Mouse (Mus musculus): ENCODE data around the gene Ccdc171. TPM values are rescaled to one million over a fixed set of nuclear protein-coding genes. Genes with fewer than 3 reads are reported as not detected.
"Not testable (repeated sequence)": the region's sequence is repeated elsewhere in the genome, so short reads cannot be mapped to it uniquely, and the experiment has no call there.

The Ccdc171 gene
- total RNA-seq, 2 experiments from 2014 or later, result 22.4 to 27.3 TPM

- ATAC-seq (replicated peaks; ENCODE audit: low FRiP score, low TSS enrichment, poor library complexity, severe bottlenecking), result peak; percentile 67
Observed at GRCm38 (mm10) chr4:83623021-83623711, 97.8 kb downstream of the Ccdc171 start.

GRCm38 (mm10) chr4:83623732-83624131 is 98.4 kb downstream of the Ccdc171 start:
- ATAC-seq (replicated peaks; ENCODE audit: low FRiP score, low TSS enrichment, poor library complexity, severe bottlenecking), result 0 out of 2 replicates have a peak, but pooled peaks have one; percentile 3

GRCm38 (mm10) chr4:83651453-83651852 is 126.1 kb downstream of the Ccdc171 start:
- ATAC-seq (replicated peaks; ENCODE audit: low FRiP score, low TSS enrichment, poor library complexity, severe bottlenecking), result no peak

GRCm38 (mm10) chr4:83655396-83655795 is 130.1 kb downstream of the Ccdc171 start:
- ATAC-seq (replicated peaks; ENCODE audit: low FRiP score, low TSS enrichment, poor library complexity, severe bottlenecking), result no peak

GRCm38 (mm10) chr4:83656571-83656970 is 131.2 kb downstream of the Ccdc171 start:
- no peak for ATAC-seq (replicated peaks; ENCODE audit: low FRiP score, low TSS enrichment, poor library complexity, severe bottlenecking)

- ATAC-seq (replicated peaks; ENCODE audit: low FRiP score, low TSS enrichment, poor library complexity, severe bottlenecking), result no peak
Observed at GRCm38 (mm10) chr4:83657021-83657420, 131.7 kb downstream of the Ccdc171 start.

- ATAC-seq (replicated peaks; ENCODE audit: low FRiP score, low TSS enrichment, poor library complexity, severe bottlenecking), result no peak
Observed at GRCm38 (mm10) chr4:83658415-83658814, 133.1 kb downstream of the Ccdc171 start.

GRCm38 (mm10) chr4:83659411-83659810 is 134.1 kb downstream of the Ccdc171 start:
- no peak for ATAC-seq (replicated peaks; ENCODE audit: low FRiP score, low TSS enrichment, poor library complexity, severe bottlenecking)

GRCm38 (mm10) chr4:83661519-83662271 is 136.3 kb downstream of the Ccdc171 start:
- ATAC-seq (replicated peaks; ENCODE audit: low FRiP score, low TSS enrichment, poor library complexity, severe bottlenecking), result no peak

GRCm38 (mm10) chr4:83662301-83662700 is 137.0 kb downstream of the Ccdc171 start:
- ATAC-seq (replicated peaks; ENCODE audit: low FRiP score, low TSS enrichment, poor library complexity, severe bottlenecking), result no peak

GRCm38 (mm10) chr4:83669552-83669951 is 144.2 kb downstream of the Ccdc171 start:
- ATAC-seq (replicated peaks; ENCODE audit: low FRiP score, low TSS enrichment, poor library complexity, severe bottlenecking), result peak; percentile 52; the same call in 1 of the 2 replicates

- ATAC-seq (replicated peaks; ENCODE audit: low FRiP score, low TSS enrichment, poor library complexity, severe bottlenecking), result not testable (repeated sequence)
Observed at GRCm38 (mm10) chr4:83675308-83675707, 150.0 kb downstream of the Ccdc171 start.

GRCm38 (mm10) chr4:83676444-83676843 is 151.1 kb downstream of the Ccdc171 start:
- no peak for ATAC-seq (replicated peaks; ENCODE audit: low FRiP score, low TSS enrichment, poor library complexity, severe bottlenecking)

GRCm38 (mm10) chr4:83681081-83681480 is 155.7 kb downstream of the Ccdc171 start:
- no peak for ATAC-seq (replicated peaks; ENCODE audit: low FRiP score, low TSS enrichment, poor library complexity, severe bottlenecking)

GRCm38 (mm10) chr4:83682866-83683265 is 157.5 kb downstream of the Ccdc171 start:
- no peak for ATAC-seq (replicated peaks; ENCODE audit: low FRiP score, low TSS enrichment, poor library complexity, severe bottlenecking)

GRCm38 (mm10) chr4:83700190-83700589 is 174.8 kb downstream of the Ccdc171 start:
- ATAC-seq (replicated peaks; ENCODE audit: low FRiP score, low TSS enrichment, poor library complexity, severe bottlenecking), result no peak

GRCm38 (mm10) chr4:83716996-83717395 is 191.7 kb downstream of the Ccdc171 start:
- no peak for ATAC-seq (replicated peaks; ENCODE audit: low FRiP score, low TSS enrichment, poor library complexity, severe bottlenecking)

- no peak for ATAC-seq (replicated peaks; ENCODE audit: low FRiP score, low TSS enrichment, poor library complexity, severe bottlenecking)
Observed at GRCm38 (mm10) chr4:83719816-83720215, 194.5 kb downstream of the Ccdc171 start.

GRCm38 (mm10) chr4:83725136-83725535 is 199.8 kb downstream of the Ccdc171 start:
- ATAC-seq (replicated peaks; ENCODE audit: low FRiP score, low TSS enrichment, poor library complexity, severe bottlenecking), result no peak

GRCm38 (mm10) chr4:83739137-83739890 is 214.0 kb downstream of the Ccdc171 start:
- ATAC-seq (replicated peaks; ENCODE audit: low FRiP score, low TSS enrichment, poor library complexity, severe bottlenecking), result peak; percentile 71

Measured in megakaryocyte-erythroid progenitor cell, adult 5-6 weeks (primary cell).